ENCODE assay signal across 19 mouse cellular contexts in the genomic region with DNA sequence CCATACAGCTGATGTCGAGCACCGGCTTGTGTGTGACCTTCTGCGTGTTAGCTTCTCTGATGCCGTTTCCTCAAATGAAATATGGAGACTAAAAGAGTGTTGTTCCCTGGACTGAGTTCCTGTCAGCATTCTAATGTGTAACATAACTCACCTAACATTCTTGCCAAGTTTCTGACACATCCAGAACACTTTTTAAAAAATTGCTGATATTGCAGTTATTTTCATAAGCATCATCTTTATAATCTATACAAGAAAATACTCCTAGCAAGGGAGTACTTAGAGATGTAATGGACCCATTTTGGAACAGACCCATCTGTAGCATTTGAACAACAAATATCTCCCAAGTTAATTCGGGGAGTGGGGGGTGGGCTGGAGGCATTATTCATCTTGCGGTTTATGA.
"Had no signal": no experiment of that assay in that cellular context is flagged by ENCODE, and none has a peak within 500 bp of the region (broad histone marks: within the 10 kb centered on the region; RNA-seq: fewer than 3 reads in every experiment).

No protein-coding gene starts in this region.

- H3K4me1 ChIP-seq: liver, embryonic 13.5 days; midbrain, embryonic 13.5 days had no signal

- H3K27ac ChIP-seq: left cerebral cortex, adult 2 months; liver, embryonic 13.5 days; midbrain, embryonic 10.5 days; midbrain, embryonic 13.5 days; neural tube, embryonic 13.5 days had no signal

- H3K9ac ChIP-seq: liver, embryonic 13.5 days; lung, embryonic 14.5 days; midbrain, embryonic 13.5 days; neural tube, embryonic 13.5 days had no signal

- H3K4me2 ChIP-seq: liver, embryonic 13.5 days; lung, embryonic 14.5 days; midbrain, embryonic 13.5 days; neural tube, embryonic 13.5 days had no signal

- ATAC-seq: intestine, postnatal 0 days; midbrain, embryonic 13.5 days; midbrain, embryonic 16.5 days had no signal

- H3K27me3 ChIP-seq: liver, embryonic 13.5 days; midbrain, embryonic 13.5 days; neural tube, embryonic 13.5 days had no signal

- DNase-seq: kidney, adult 2 months; kidney, postnatal 14 days; kidney, postnatal 4 days; layer of hippocampus, adult 9-11 months; liver, embryonic 13.5 days; lung, embryonic 14.5 days; lung, postnatal 10 days; lung, postnatal 36 days; retina, postnatal 1 day; right cerebral cortex, postnatal 25 days; thymus, postnatal 25 days had no signal

- H3K4me3 ChIP-seq: left cerebral cortex, adult 2 months; liver, embryonic 13.5 days; megakaryocyte, embryonic 14.5 days; midbrain, embryonic 10.5 days; midbrain, embryonic 13.5 days; myocyte; neural tube, embryonic 13.5 days had no signal

- H3K36me3 ChIP-seq: liver, embryonic 13.5 days; midbrain, embryonic 10.5 days; midbrain, embryonic 13.5 days; neural tube, embryonic 13.5 days had no signal

- H3K9me3 ChIP-seq: liver, embryonic 13.5 days; megakaryocyte, embryonic 14.5 days; midbrain, embryonic 10.5 days; midbrain, embryonic 13.5 days; neural tube, embryonic 13.5 days had no signal
